Mouse (Mus musculus): ENCODE data around the gene Mpig6b. TPM values are rescaled to one million over a fixed set of nuclear protein-coding genes. Genes with fewer than 3 reads are reported as not detected.

The Mpig6b gene
- polyA plus RNA-seq, 1 experiment from 2014 or later = 0.46 TPM

GRCm38 (mm10) chr17:35020551-35020950 lies 45.4 kb downstream of the Mpig6b start:
- Histone ChIP-seq H3K4me2 (replicated peaks; ENCODE audit: low read depth, low read length) (no peak overlapping the region), H3K27ac (ENCODE audit: low read depth, low read length) (no peak overlapping the region), H3K27me3 (ENCODE audit: control insufficient read depth, insufficient read depth, low read length) (no peaks in the 10 kb centered on the region), H3K36me3 (ENCODE audit: control insufficient read depth, insufficient read depth, low read length) (peaks cover 9% of the 10 kb centered on the region), H3K9ac (ENCODE audit: low read depth, low read length) (no peak overlapping the region), H3K4me1 (ENCODE audit: control insufficient read depth, insufficient read depth, low read length) (peaks cover 10% of the 10 kb centered on the region), H3K9me3 (ENCODE audit: control insufficient read depth, low read length) (no peaks in the 10 kb centered on the region), H3K4me3 (ENCODE audit: low read length) (no peak overlapping the region)
- no peak for ATAC-seq (ENCODE audit: low FRiP score, low TSS enrichment)
- WGBS = 89% methylated on average over 8 of the region's 8 CpGs

GRCm38 (mm10) chr17:35019894-35020293 lies 46.1 kb downstream of the Mpig6b start:
- H3K4me2 ChIP-seq (replicated peaks; ENCODE audit: low read depth, low read length) = no peak overlapping the region
- no peaks in the 10 kb centered on the region for H3K27me3 ChIP-seq (ENCODE audit: control insufficient read depth, insufficient read depth, low read length)
- H3K9ac ChIP-seq (ENCODE audit: low read depth, low read length) = no peak overlapping the region
- H3K9me3 ChIP-seq (ENCODE audit: control insufficient read depth, low read length) = no peaks in the 10 kb centered on the region
- 77% methylated on average over 11 of the region's 11 CpGs for WGBS
- H3K27ac ChIP-seq (ENCODE audit: low read depth, low read length) = no peak overlapping the region
- no peak overlapping the region for H3K4me3 ChIP-seq (ENCODE audit: low read length)
- ATAC-seq (ENCODE audit: low FRiP score, low TSS enrichment) = no peak
- peaks cover 16% of the 10 kb centered on the region for H3K36me3 ChIP-seq (ENCODE audit: control insufficient read depth, insufficient read depth, low read length)
- H3K4me1 ChIP-seq (ENCODE audit: control insufficient read depth, insufficient read depth, low read length) = peaks cover 8% of the 10 kb centered on the region

- WGBS = 89% methylated on average over 3 of the region's 3 CpGs
- Histone ChIP-seq H3K4me3 (ENCODE audit: low read length) (no peak overlapping the region), H3K27me3 (ENCODE audit: control insufficient read depth, insufficient read depth, low read length) (no peaks in the 10 kb centered on the region), H3K9me3 (ENCODE audit: control insufficient read depth, low read length) (no peaks in the 10 kb centered on the region), H3K36me3 (ENCODE audit: control insufficient read depth, insufficient read depth, low read length) (peaks cover 33% of the 10 kb centered on the region), H3K9ac (ENCODE audit: low read depth, low read length) (no peak overlapping the region), H3K27ac (ENCODE audit: low read depth, low read length) (no peak overlapping the region), H3K4me1 (ENCODE audit: control insufficient read depth, insufficient read depth, low read length) (peaks cover 6% of the 10 kb centered on the region), H3K4me2 (replicated peaks; ENCODE audit: low read depth, low read length) (no peak overlapping the region)
- no peak for ATAC-seq (ENCODE audit: low FRiP score, low TSS enrichment)
These were observed 47.8 kb downstream of the Mpig6b start for GRCm38 (mm10) chr17:35018171-35018570.

- Histone ChIP-seq H3K9me3 (ENCODE audit: control insufficient read depth, low read length) (no peaks in the 10 kb centered on the region), H3K36me3 (ENCODE audit: control insufficient read depth, insufficient read depth, low read length) (peaks cover 38% of the 10 kb centered on the region), H3K27ac (ENCODE audit: low read depth, low read length) (no peak overlapping the region), H3K9ac (ENCODE audit: low read depth, low read length) (no peak overlapping the region), H3K4me1 (ENCODE audit: control insufficient read depth, insufficient read depth, low read length) (peaks cover 6% of the 10 kb centered on the region), H3K4me3 (ENCODE audit: low read length) (no peak overlapping the region), H3K4me2 (replicated peaks; ENCODE audit: low read depth, low read length) (no peak overlapping the region), H3K27me3 (ENCODE audit: control insufficient read depth, insufficient read depth, low read length) (no peaks in the 10 kb centered on the region)
- ATAC-seq (ENCODE audit: low FRiP score, low TSS enrichment) = no peak
- 75% methylated on average over 14 of the region's 14 CpGs for WGBS
These were observed 48.3 kb downstream of the Mpig6b start for GRCm38 (mm10) chr17:35017706-35018030.

- Histone ChIP-seq H3K4me3 (ENCODE audit: low read length) (no peak overlapping the region), H3K4me1 (ENCODE audit: control insufficient read depth, insufficient read depth, low read length) (peaks cover 6% of the 10 kb centered on the region), H3K9ac (ENCODE audit: low read depth, low read length) (no peak overlapping the region), H3K9me3 (ENCODE audit: control insufficient read depth, low read length) (no peaks in the 10 kb centered on the region), H3K27me3 (ENCODE audit: control insufficient read depth, insufficient read depth, low read length) (no peaks in the 10 kb centered on the region), H3K36me3 (ENCODE audit: control insufficient read depth, insufficient read depth, low read length) (peaks cover 44% of the 10 kb centered on the region), H3K4me2 (replicated peaks; ENCODE audit: low read depth, low read length) (no peak overlapping the region), H3K27ac (ENCODE audit: low read depth, low read length) (no peak overlapping the region)
- no peak for ATAC-seq (ENCODE audit: low FRiP score, low TSS enrichment)
- 79% methylated on average over 10 of the region's 10 CpGs for WGBS
These were observed 48.9 kb downstream of the Mpig6b start for GRCm38 (mm10) chr17:35016791-35017705.

- Histone ChIP-seq H3K9ac (ENCODE audit: low read depth, low read length) (no peak within 1 kb of the TSS), H3K4me1 (ENCODE audit: control insufficient read depth, insufficient read depth, low read length) (peaks cover 1% of the 10 kb centered on the region), H3K36me3 (ENCODE audit: control insufficient read depth, insufficient read depth, low read length) (peaks cover 51% of the 10 kb centered on the region), H3K27me3 (ENCODE audit: control insufficient read depth, insufficient read depth, low read length) (no peaks in the 10 kb centered on the region), H3K9me3 (ENCODE audit: control insufficient read depth, low read length) (no peaks in the 10 kb centered on the region), H3K4me2 (replicated peaks; ENCODE audit: low read depth, low read length) (no peak within 1 kb of the TSS), H3K27ac (ENCODE audit: low read depth, low read length) (no peak within 1 kb of the TSS), H3K4me3 (ENCODE audit: low read length) (no peak within 1 kb of the TSS)
- 71% methylated on average over 12 of the region's 12 CpGs for WGBS
- peak; percentile 28; the same call in 1 of the 2 replicates for ATAC-seq (ENCODE audit: low FRiP score, low TSS enrichment)
These were observed 49.6 kb downstream of the Mpig6b start, which contains the start of gene Vwa7 for GRCm38 (mm10) chr17:35016376-35016775. TSS of gene Vwa7 (plus strand) at chr17:35016579.

- Histone ChIP-seq H3K4me3 (ENCODE audit: low read length) (no peak overlapping the region), H3K36me3 (ENCODE audit: control insufficient read depth, insufficient read depth, low read length) (peaks cover 62% of the 10 kb centered on the region), H3K4me1 (ENCODE audit: control insufficient read depth, insufficient read depth, low read length) (no peaks in the 10 kb centered on the region), H3K27me3 (ENCODE audit: control insufficient read depth, insufficient read depth, low read length) (no peaks in the 10 kb centered on the region), H3K27ac (ENCODE audit: low read depth, low read length) (no peak overlapping the region), H3K4me2 (replicated peaks; ENCODE audit: low read depth, low read length) (no peak overlapping the region), H3K9ac (ENCODE audit: low read depth, low read length) (no peak overlapping the region), H3K9me3 (ENCODE audit: control insufficient read depth, low read length) (no peaks in the 10 kb centered on the region)
- 91% methylated on average over 16 of the region's 16 CpGs for WGBS
- no peak for ATAC-seq (ENCODE audit: low FRiP score, low TSS enrichment)
These were observed 50.7 kb downstream of the Mpig6b start for GRCm38 (mm10) chr17:35015296-35015695.

- 77% methylated on average over 6 of the region's 6 CpGs for WGBS
- Histone ChIP-seq H3K4me3 (ENCODE audit: low read length) (no peak overlapping the region), H3K27me3 (ENCODE audit: control insufficient read depth, insufficient read depth, low read length) (no peaks in the 10 kb centered on the region), H3K4me2 (replicated peaks; ENCODE audit: low read depth, low read length) (no peak overlapping the region), H3K9me3 (ENCODE audit: control insufficient read depth, low read length) (no peaks in the 10 kb centered on the region), H3K4me1 (ENCODE audit: control insufficient read depth, insufficient read depth, low read length) (no peaks in the 10 kb centered on the region), H3K9ac (ENCODE audit: low read depth, low read length) (no peak overlapping the region), H3K36me3 (ENCODE audit: control insufficient read depth, insufficient read depth, low read length) (peaks cover 81% of the 10 kb centered on the region), H3K27ac (ENCODE audit: low read depth, low read length) (no peak overlapping the region)
- ATAC-seq (ENCODE audit: low FRiP score, low TSS enrichment) = no peak
These were observed 52.8 kb downstream of the Mpig6b start for GRCm38 (mm10) chr17:35013221-35013620.
